Mouse (Mus musculus): ENCODE results near the gene Phlda1. TPM values are rescaled to one million over a fixed set of nuclear protein-coding genes. Genes with fewer than 3 reads are reported as not detected.

The Phlda1 gene
- polyA plus RNA-seq, 1 experiment from 2014 or later: 137 TPM

- no peak for ATAC-seq (ENCODE audit: insufficient read depth)
Observed at GRCm38 (mm10) chr10:111471166-111471565, 34.9 kb upstream of the Phlda1 start.

GRCm38 (mm10) chr10:111472686-111473510, 33.2 kb upstream of the Phlda1 start, which contains the start of gene Nap1l1:
Gene Nap1l1 (plus strand): TSS chr10:111473223.
- ATAC-seq (ENCODE audit: insufficient read depth): peak; percentile 100
- peak within 1 kb of the TSS; percentile 94 for H3K4me3 ChIP-seq (ENCODE audit: low read depth, low read length)
- under 1% methylated on average over 74 of the region's 80 CpGs for WGBS

More at GRCm38 (mm10) chr10:111471166-111471565, 34.9 kb upstream of the Phlda1 start:
- H3K9me3 ChIP-seq (ENCODE audit: low read depth, low read length): no peaks in the 10 kb centered on the region
- no peak for DNase-seq
- H3K27me3 ChIP-seq (ENCODE audit: insufficient read depth, low read length): no peaks in the 10 kb centered on the region
- 84% methylated on average over 9 of the region's 9 CpGs for whole genome bisulfite sequencing
- no peak for TF ChIP-seq CTCF (IDR thresholded peaks at IDR 0.05; ENCODE audit: low read depth)
- no peak overlapping the region for H3K9ac ChIP-seq
- no peak overlapping the region for H3K27ac ChIP-seq (ENCODE audit: low read depth)
- H3K4me1 ChIP-seq (ENCODE audit: insufficient read depth): 0 out of 2 replicates have a peak, but pooled peaks cover under 1% of the 10 kb centered on the region
- 0 out of 2 replicates have a peak, but pooled peaks cover 5% of the 10 kb centered on the region for H3K36me3 ChIP-seq (ENCODE audit: insufficient read depth)
- H3K4me2 ChIP-seq: no peak overlapping the region
- no peak overlapping the region for H3K4me3 ChIP-seq (ENCODE audit: low read depth, low read length)

GRCm38 (mm10) chr10:111473511-111474371, 32.3 kb upstream of the Phlda1 start:
- peak; percentile 74 for ATAC-seq (ENCODE audit: insufficient read depth)
- Histone ChIP-seq H3K4me2 (peak overlapping the region; percentile 59), H3K27ac (ENCODE audit: low read depth) (peak overlapping the region; percentile 92), H3K27me3 (ENCODE audit: insufficient read depth, low read length) (no peaks in the 10 kb centered on the region), H3K4me3 (ENCODE audit: low read depth, low read length) (peak overlapping the region; percentile 94), H3K36me3 (ENCODE audit: insufficient read depth) (0 out of 2 replicates have a peak, but pooled peaks cover 11% of the 10 kb centered on the region), H3K9me3 (ENCODE audit: low read depth, low read length) (no peaks in the 10 kb centered on the region), H3K4me1 (ENCODE audit: insufficient read depth) (peaks cover 9% of the 10 kb centered on the region), H3K9ac (peak overlapping the region; percentile 95)
- peak; percentile 65 for DNase-seq
- TF ChIP-seq CTCF (IDR thresholded peaks at IDR 0.05; ENCODE audit: low read depth): no peak
- under 1% methylated on average over 58 of the region's 58 CpGs for WGBS

More at GRCm38 (mm10) chr10:111472686-111473510, 33.2 kb upstream of the Phlda1 start, which contains the start of gene Nap1l1:
- H3K36me3 ChIP-seq (ENCODE audit: insufficient read depth): 0 out of 2 replicates have a peak, but pooled peaks cover 11% of the 10 kb centered on the region
- H3K4me1 ChIP-seq (ENCODE audit: insufficient read depth): peaks cover 6% of the 10 kb centered on the region
- H3K27ac ChIP-seq (ENCODE audit: low read depth): peak within 1 kb of the TSS; percentile 92
- peak; percentile 99 for DNase-seq
- H3K4me2 ChIP-seq: peak within 1 kb of the TSS; percentile 59
- no peaks in the 10 kb centered on the region for H3K9me3 ChIP-seq (ENCODE audit: low read depth, low read length)
- peak; percentile 24; the same call in 1 of the 2 replicates for TF ChIP-seq CTCF (IDR thresholded peaks at IDR 0.05; ENCODE audit: low read depth)
- H3K9ac ChIP-seq: peak within 1 kb of the TSS; percentile 95
- no peaks in the 10 kb centered on the region for H3K27me3 ChIP-seq (ENCODE audit: insufficient read depth, low read length)

- Histone ChIP-seq H3K9ac (no peak overlapping the region), H3K27ac (ENCODE audit: low read depth) (no peak overlapping the region), H3K27me3 (ENCODE audit: insufficient read depth, low read length) (no peaks in the 10 kb centered on the region), H3K4me2 (peak overlapping the region; percentile 59; the same call in 1 of the 2 replicates), H3K36me3 (ENCODE audit: insufficient read depth) (peaks cover 22% of the 10 kb centered on the region), H3K4me1 (ENCODE audit: insufficient read depth) (peaks cover 9% of the 10 kb centered on the region), H3K9me3 (ENCODE audit: low read depth, low read length) (no peaks in the 10 kb centered on the region), H3K4me3 (ENCODE audit: low read depth, low read length) (peak overlapping the region; percentile 3; the same call in 1 of the 2 replicates)
- 56% methylated on average over 4 of the region's 4 CpGs for WGBS
- no peak for ATAC-seq (ENCODE audit: insufficient read depth)
- no peak for DNase-seq
- TF ChIP-seq CTCF (IDR thresholded peaks at IDR 0.05; ENCODE audit: low read depth): no peak
Observed at GRCm38 (mm10) chr10:111476301-111476700, 29.8 kb upstream of the Phlda1 start.

- no peaks in the 10 kb centered on the region for H3K27me3 ChIP-seq (ENCODE audit: insufficient read depth, low read length)
- no peak for TF ChIP-seq CTCF (IDR thresholded peaks at IDR 0.05; ENCODE audit: low read depth)
- DNase-seq (no peak), ATAC-seq (ENCODE audit: insufficient read depth) (no peak)
- WGBS: 68% methylated on average over 6 of the region's 6 CpGs
- H3K4me1 ChIP-seq (ENCODE audit: insufficient read depth): peaks cover 9% of the 10 kb centered on the region
- H3K4me2 ChIP-seq: no peak overlapping the region
- H3K9ac ChIP-seq: no peak overlapping the region
- H3K9me3 ChIP-seq (ENCODE audit: low read depth, low read length): no peaks in the 10 kb centered on the region
- H3K4me3 ChIP-seq (ENCODE audit: low read depth, low read length): no peak overlapping the region
- H3K27ac ChIP-seq (ENCODE audit: low read depth): no peak overlapping the region
- H3K36me3 ChIP-seq (ENCODE audit: insufficient read depth): peaks cover 29% of the 10 kb centered on the region
Observed at GRCm38 (mm10) chr10:111476989-111477510, 29.0 kb upstream of the Phlda1 start.

- Histone ChIP-seq H3K9ac (no peak overlapping the region), H3K36me3 (ENCODE audit: insufficient read depth) (peaks cover 47% of the 10 kb centered on the region), H3K27me3 (ENCODE audit: insufficient read depth, low read length) (no peaks in the 10 kb centered on the region), H3K4me2 (no peak overlapping the region), H3K9me3 (ENCODE audit: low read depth, low read length) (no peaks in the 10 kb centered on the region), H3K4me1 (ENCODE audit: insufficient read depth) (peaks cover 9% of the 10 kb centered on the region), H3K4me3 (ENCODE audit: low read depth, low read length) (no peak overlapping the region), H3K27ac (ENCODE audit: low read depth) (no peak overlapping the region)
- 76% methylated on average over 5 of the region's 5 CpGs for WGBS
- ATAC-seq (ENCODE audit: insufficient read depth): peak; percentile 48; the same call in 1 of the 2 replicates
- no peak for DNase-seq
- no peak for TF ChIP-seq CTCF (IDR thresholded peaks at IDR 0.05; ENCODE audit: low read depth)
Observed at GRCm38 (mm10) chr10:111479599-111479998, 26.5 kb upstream of the Phlda1 start.
